Mouse (Mus musculus) hindbrain, postnatal 0 days (tissue): ENCODE measurements around the gene Sox15. TPM values are rescaled to one million over a fixed set of nuclear protein-coding genes. Genes with fewer than 3 reads are reported as not detected.
"Not testable (repeated sequence)": the region's sequence is repeated elsewhere in the genome, so short reads cannot be mapped to it uniquely, and the experiment has no call there.

ENCODE experiments used
- ATAC-seq: fragments of 200-750 bp; cut with Nextera tagmentation; 2 replicates; pipeline ENCODE4 v1.8.0; 2017; ENCODE audit warnings: mild to moderate bottlenecking, moderate TSS enrichment, moderate library complexity
- DNase-seq: peaks from one replicate; pipeline ENCODE4 v3.0.0-alpha.2; 2015; ENCODE audit warnings: low spot score
- H3K27ac ChIP-seq: fragments of 300-500 bp; sonication (generic); 2 replicates; pipeline ENCODE4 v1.5.1; 2014; ENCODE audit warnings: mild to moderate bottlenecking
- H3K27me3 ChIP-seq: fragments of 300-500 bp; sonication (generic); 2 replicates; pipeline ENCODE4 v1.6.1; 2014; ENCODE audit warnings: low read length, mixed read lengths; ENCODE audit not compliant: insufficient read depth
- H3K36me3 ChIP-seq: fragments of 300-500 bp; sonication (generic); 2 replicates; pipeline ENCODE4 v1.6.1; 2014; ENCODE audit warnings: low read length, mixed read lengths; ENCODE audit not compliant: insufficient read depth
- H3K4me1 ChIP-seq: fragments of 300-500 bp; sonication (generic); 2 replicates; pipeline ENCODE4 v1.6.1; 2014; ENCODE audit warnings: antibody characterized with exemption, low read length, mixed read lengths; ENCODE audit not compliant: insufficient read depth
- H3K4me2 ChIP-seq: fragments of 300-500 bp; sonication (generic); 2 replicates; pipeline ENCODE4 v1.6.1; 2014; ENCODE audit warnings: low read depth, mild to moderate bottlenecking, low read length, moderate library complexity, mixed read lengths
- H3K4me3 ChIP-seq: fragments of 300-500 bp; sonication (generic); 2 replicates; pipeline ENCODE4 v1.5.1; 2014; ENCODE audit warnings: low read length
- H3K9ac ChIP-seq: fragments of 300-500 bp; sonication (generic); replicated peaks from 2 replicates; pipeline ENCODE4 v1.6.1; 2014; ENCODE audit warnings: mild to moderate bottlenecking, low read length, moderate library complexity, mixed read lengths
- H3K9me3 ChIP-seq: fragments of 300-500 bp; sonication (generic); 2 replicates; pipeline ENCODE4 v1.6.1; 2016; ENCODE audit warnings: low read length, mixed read lengths
- CTCF ChIP-seq: IDR thresholded peaks from 2 replicates; pipeline ENCODE4 v1.5.1; 2016; ENCODE audit warnings: antibody characterized with exemption, control low read depth, low read depth
- WGBS: fragments of 180-500 bp; shearing (Covaris S2); extraction: QIAGEN DNeasy Blood & Tissue Kit; methylation state at CpG from one replicate; pipeline ENCODE4 v1.1.7; 2014; 5-methylcytosine and 5-hydroxymethylcytosine counted together
- polyA plus RNA-seq: library from polyadenylated mRNA; unstranded; fragments of >200 nt; fragmentation: Nextera tagmentation; extraction: Ambion mirVana; gene quantifications from 2 replicates; pipeline ENCODE4 v1.2.1, GENCODE M21; 2015
- total RNA-seq: library from RNA; depleted of rRNA; stranded (reverse); fragments of >200 nt; gene quantifications from 2 replicates; pipeline ENCODE4 v1.2.3, GENCODE M21; 2014

The Sox15 gene
- total and polyA plus RNA-seq, 2 experiments from 2014 or later = 0.40 TPM; not detected in 1

DNA sequence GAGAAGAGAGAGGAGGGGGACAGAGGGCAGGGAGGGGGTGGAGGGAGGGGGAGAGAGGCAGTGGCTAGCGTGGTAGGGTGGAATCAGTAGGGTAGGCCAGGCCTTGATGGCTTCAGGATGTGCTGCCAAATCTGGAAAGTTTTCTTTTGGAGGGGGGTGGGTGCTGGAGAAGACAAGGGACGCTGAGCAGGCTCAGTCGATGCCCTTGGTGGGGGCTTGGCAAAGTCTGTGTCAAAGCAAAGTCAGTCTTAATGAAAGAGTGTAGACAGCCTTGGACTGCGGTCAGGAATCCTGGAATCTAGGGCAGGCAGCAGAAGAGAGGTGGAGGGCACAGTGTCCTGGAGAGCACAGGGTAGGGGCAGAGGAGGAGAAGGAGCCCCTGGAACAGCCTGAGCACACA is 44.2 kb upstream of the Sox15 start:
- H3K27me3 ChIP-seq = no peaks in the 10 kb centered on the region
- no peak overlapping the region for H3K4me2 ChIP-seq
- H3K4me3 ChIP-seq = no peak overlapping the region
- no peak overlapping the region for H3K9ac ChIP-seq
- no peak overlapping the region for H3K27ac ChIP-seq
- no peak for TF ChIP-seq CTCF
- H3K9me3 ChIP-seq = no peaks in the 10 kb centered on the region
- H3K36me3 ChIP-seq = no peaks in the 10 kb centered on the region
- DNase-seq = peak; percentile 66
- 0 out of 2 replicates have a peak, but pooled peaks cover 3% of the 10 kb centered on the region for H3K4me1 ChIP-seq
- ATAC-seq = peak; percentile 79
- WGBS = 48% methylated on average over 4 of the region's 4 CpGs

DNA sequence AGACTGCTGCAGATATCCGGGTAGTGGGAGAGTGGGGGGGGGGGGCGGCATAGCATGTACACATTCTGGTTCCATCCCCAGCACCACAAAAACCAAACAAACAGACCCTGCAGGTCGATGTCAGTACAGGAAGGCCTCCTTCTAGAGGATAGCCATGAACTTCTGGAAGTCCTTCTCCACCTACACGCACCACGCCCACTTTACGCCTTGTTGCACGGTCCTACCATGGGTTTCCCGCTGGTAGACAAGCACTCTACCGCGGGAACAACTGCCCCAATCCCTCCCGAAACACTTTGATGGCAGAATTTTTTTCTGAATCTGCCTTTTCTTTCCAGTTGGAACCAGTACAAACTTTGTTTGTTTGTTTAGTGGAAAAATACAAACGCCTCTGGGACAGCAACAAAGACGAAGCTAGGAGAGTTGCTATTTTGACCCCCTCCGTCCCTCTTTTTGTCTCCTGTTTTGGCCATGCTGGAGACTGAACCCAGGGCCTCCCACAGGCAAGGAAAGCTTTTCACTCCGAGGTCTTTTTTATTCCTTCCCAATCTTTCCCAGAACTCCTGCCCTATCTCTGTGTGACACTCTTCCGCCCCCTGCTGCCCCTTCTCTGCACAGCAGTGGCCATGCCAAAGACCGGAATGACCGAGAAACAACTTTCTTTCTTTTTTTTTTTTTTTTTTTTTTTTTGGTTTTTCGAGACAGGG is 41.4 kb upstream of the Sox15 start:
- TF ChIP-seq CTCF = peak; percentile 82
- no peaks in the 10 kb centered on the region for H3K27me3 ChIP-seq
- peak overlapping the region; percentile 6; the same call in 1 of the 2 replicates for H3K4me2 ChIP-seq
- 0 out of 2 replicates have a peak, but pooled peaks cover 3% of the 10 kb centered on the region for H3K4me1 ChIP-seq
- peak overlapping the region; percentile 41; the same call in 1 of the 2 replicates for H3K27ac ChIP-seq
- no peaks in the 10 kb centered on the region for H3K36me3 ChIP-seq
- DNase-seq = peak; percentile 84
- no peaks in the 10 kb centered on the region for H3K9me3 ChIP-seq
- no peak overlapping the region for H3K4me3 ChIP-seq
- WGBS = 7% methylated on average over 19 of the region's 19 CpGs
- no peak overlapping the region for H3K9ac ChIP-seq
- ATAC-seq = peak; percentile 60; the same call in 1 of the 2 replicates

DNA sequence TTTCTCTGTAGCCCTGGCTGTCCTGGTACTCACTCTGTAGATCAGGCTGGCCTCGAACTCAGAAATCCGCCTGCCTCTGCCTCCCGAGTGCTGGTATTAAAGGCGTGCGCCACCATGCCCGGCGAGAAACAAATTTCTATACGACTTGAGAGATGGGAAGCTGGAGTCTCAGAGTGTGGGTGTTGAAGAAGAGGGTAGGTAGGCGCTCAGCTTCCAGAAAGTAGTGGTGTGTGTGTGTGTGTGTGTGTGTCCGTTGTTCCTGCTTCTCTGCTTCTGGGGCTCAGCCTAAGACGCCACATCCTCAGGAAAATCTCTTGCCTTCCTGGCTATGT is 40.9 kb upstream of the Sox15 start:
- not testable (repeated sequence) for H3K36me3 ChIP-seq, H3K4me3 ChIP-seq, ATAC-seq, DNase-seq, H3K27me3 ChIP-seq, H3K27ac ChIP-seq, H3K4me1 ChIP-seq, H3K4me2 ChIP-seq, H3K9me3 ChIP-seq, H3K9ac ChIP-seq
- WGBS = 53% methylated on average over 11 of the region's 11 CpGs

DNA sequence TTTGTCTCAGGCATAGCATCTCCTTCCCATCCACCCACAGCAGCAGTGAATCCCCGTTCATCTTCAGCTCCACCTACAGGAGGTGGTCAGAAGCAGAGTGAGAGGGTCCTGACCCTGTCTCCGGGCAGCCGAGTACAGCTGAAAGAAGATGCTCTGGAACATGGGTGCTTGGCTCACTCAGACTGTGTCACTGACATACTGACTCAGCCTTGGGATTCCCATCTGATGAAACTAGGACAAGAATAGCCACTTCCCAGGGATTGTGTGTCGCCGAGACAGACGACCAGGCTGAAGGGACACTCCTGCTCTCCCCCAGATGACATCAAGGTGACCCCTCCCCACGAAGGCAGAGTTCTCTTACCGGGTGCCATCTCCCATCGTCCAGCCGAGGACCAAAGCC is 38.3 kb upstream of the Sox15 start:
- WGBS = 45% methylated on average over 10 of the region's 10 CpGs
- H3K27me3 ChIP-seq = no peaks in the 10 kb centered on the region

DNA sequence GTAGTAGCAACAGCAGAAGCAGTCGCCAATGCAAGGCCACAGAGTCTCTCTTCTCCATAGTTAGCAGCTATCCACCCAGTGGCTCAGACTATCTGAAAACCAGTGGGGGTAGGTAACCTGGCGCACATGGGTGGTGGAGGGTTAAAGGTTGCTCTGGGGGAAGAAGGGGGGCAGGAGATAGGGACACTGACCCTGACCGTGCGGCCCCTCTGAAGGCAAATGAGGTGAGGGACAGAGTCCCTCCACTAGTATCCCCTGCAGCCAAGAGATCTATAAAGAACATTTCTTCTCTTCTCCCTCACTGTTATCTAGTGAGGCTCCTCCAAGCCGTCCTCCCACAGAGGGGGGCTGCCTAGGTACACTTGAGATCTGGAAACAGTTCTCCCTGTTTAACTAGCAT is 37.3 kb upstream of the Sox15 start, which contains the start of gene Shbg:
Gene Shbg, minus strand, starts transcription at position 101 of the 400 bp plus-strand sequence.
- 72% methylated on average over 5 of the region's 5 CpGs for WGBS
- TF ChIP-seq CTCF = no peak
- Histone ChIP-seq H3K4me1 (peaks cover 8% of the 10 kb centered on the region; the same call in 1 of the 2 replicates), H3K9me3 (no peaks in the 10 kb centered on the region), H3K36me3 (no peaks in the 10 kb centered on the region), H3K4me2 (no peak within 1 kb of the TSS), H3K27ac (no peak within 1 kb of the TSS), H3K4me3 (no peak within 1 kb of the TSS), H3K27me3 (no peaks in the 10 kb centered on the region), H3K9ac (no peak within 1 kb of the TSS)
- no peak for ATAC-seq
- DNase-seq = no peak

More for the DNA sequence above, 38.3 kb upstream of the Sox15 start:
- H3K4me1 ChIP-seq = 0 out of 2 replicates have a peak, but pooled peaks cover 3% of the 10 kb centered on the region
- DNase-seq (no peak), ATAC-seq (no peak)
- no peak for TF ChIP-seq CTCF
- no peak overlapping the region for H3K4me2 ChIP-seq
- no peak overlapping the region for H3K27ac ChIP-seq
- no peaks in the 10 kb centered on the region for H3K36me3 ChIP-seq
- no peak overlapping the region for H3K4me3 ChIP-seq
- no peak overlapping the region for H3K9ac ChIP-seq
- H3K9me3 ChIP-seq = no peaks in the 10 kb centered on the region

DNA sequence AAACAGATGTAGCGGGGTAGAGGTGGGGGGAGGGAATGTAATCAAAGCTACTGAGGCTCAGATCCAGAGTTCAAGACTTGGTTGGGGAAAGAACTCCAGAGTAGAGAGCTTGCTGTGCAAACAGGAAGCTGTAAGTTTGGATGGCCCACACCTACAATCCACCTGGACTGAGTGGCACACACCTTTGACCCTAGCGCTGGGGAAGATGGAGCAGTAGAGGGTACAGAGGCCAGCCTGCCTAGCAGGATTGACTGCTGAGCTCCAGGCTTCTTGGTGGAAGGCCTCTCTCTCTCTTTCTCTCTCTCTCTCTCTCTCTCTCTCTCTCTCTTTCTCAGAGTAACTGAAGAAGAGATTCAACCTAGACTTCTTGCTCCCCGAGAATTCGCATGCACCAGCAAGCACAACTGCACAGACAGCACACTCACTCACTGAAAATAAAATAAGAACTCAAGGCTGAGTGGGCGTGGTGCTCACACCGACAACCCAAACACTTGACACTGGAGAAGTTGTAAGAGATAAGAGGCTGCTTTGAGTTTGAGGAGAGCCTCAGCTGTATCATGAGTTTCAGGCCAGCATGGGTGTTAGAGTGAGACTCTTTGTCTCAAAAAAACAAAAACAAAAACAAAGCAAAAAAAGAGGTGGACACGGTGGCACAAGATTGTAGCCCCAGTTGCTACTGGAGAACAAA is 34.6 kb upstream of the Sox15 start:
- DNase-seq (no peak), ATAC-seq (no peak)
- no peak for TF ChIP-seq CTCF
- 88% methylated on average over 7 of the region's 7 CpGs for WGBS
- peaks cover 5% of the 10 kb centered on the region; the same call in 1 of the 2 replicates for H3K4me1 ChIP-seq
- H3K4me2 ChIP-seq = no peak overlapping the region
- H3K27ac ChIP-seq = no peak overlapping the region
- no peak overlapping the region for H3K9ac ChIP-seq
- no peak overlapping the region for H3K4me3 ChIP-seq
- no peaks in the 10 kb centered on the region for H3K27me3 ChIP-seq
- no peaks in the 10 kb centered on the region for H3K36me3 ChIP-seq
- no peaks in the 10 kb centered on the region for H3K9me3 ChIP-seq
